Mouse (Mus musculus) cerebellum, adult 11-12 months (tissue): Measurements from ENCODE around the gene Foxa1.

ENCODE experiments used
- DNase-seq: peaks from one replicate; pipeline ENCODE4 v3.0.0; 2022

The Foxa1 gene

GRCm38 (mm10) chr12:57546415-57547201, at the start of gene Foxa1:
Gene Foxa1, minus strand, starts transcription at chr12:57546916.
- DNase-seq, result no peak

- no peak for DNase-seq
Measured at GRCm38 (mm10) chr12:57575931-57576628, 29.4 kb upstream of the Foxa1 start.

GRCm38 (mm10) chr12:57572415-57572814, 25.7 kb upstream of the Foxa1 start:
- DNase-seq, result no peak

GRCm38 (mm10) chr12:57571773-57572172, 25.1 kb upstream of the Foxa1 start:
- no peak for DNase-seq

- DNase-seq, result no peak
Measured at GRCm38 (mm10) chr12:57563909-57564308, 17.2 kb upstream of the Foxa1 start, which contains the start of gene Ttc6. Gene Ttc6, plus strand, starts transcription at chr12:57564113.

- no peak for DNase-seq
Measured at GRCm38 (mm10) chr12:57554091-57554490, 7.4 kb upstream of the Foxa1 start.

GRCm38 (mm10) chr12:57552286-57552685, 5.6 kb upstream of the Foxa1 start:
- no peak for DNase-seq

- DNase-seq, result no peak
Measured at GRCm38 (mm10) chr12:57550881-57551280, 4.2 kb upstream of the Foxa1 start.

GRCm38 (mm10) chr12:57550181-57550808, 3.6 kb upstream of the Foxa1 start:
- DNase-seq, result no peak

GRCm38 (mm10) chr12:57549667-57550160, 3.0 kb upstream of the Foxa1 start:
- no peak for DNase-seq

GRCm38 (mm10) chr12:57548981-57549666, 2.4 kb upstream of the Foxa1 start:
- DNase-seq, result no peak

GRCm38 (mm10) chr12:57548352-57548980, 1.8 kb upstream of the Foxa1 start:
- no peak for DNase-seq

GRCm38 (mm10) chr12:57547890-57548289, 1.2 kb upstream of the Foxa1 start:
- no peak for DNase-seq

- DNase-seq, result no peak
Measured at GRCm38 (mm10) chr12:57545371-57546241, 1.1 kb downstream of the Foxa1 start.

- DNase-seq, result no peak
Measured at GRCm38 (mm10) chr12:57544641-57545370, 1.9 kb downstream of the Foxa1 start.

GRCm38 (mm10) chr12:57543627-57543991, 3.1 kb downstream of the Foxa1 start:
- no peak for DNase-seq

GRCm38 (mm10) chr12:57542746-57543626, 3.7 kb downstream of the Foxa1 start:
- DNase-seq, result no peak

- DNase-seq, result no peak
Measured at GRCm38 (mm10) chr12:57541931-57542745, 4.6 kb downstream of the Foxa1 start.

GRCm38 (mm10) chr12:57541118-57541517, 5.6 kb downstream of the Foxa1 start:
- DNase-seq, result no peak
